Mouse (Mus musculus) stomach, embryonic 16.5 days (tissue): ENCODE data around the gene Ftcd. TPM values are rescaled to one million over a fixed set of nuclear protein-coding genes. Genes with fewer than 3 reads are reported as not detected.

ENCODE experiments used
- ATAC-seq: fragments of 200-750 bp; cut with Nextera tagmentation; 2 replicates; pipeline ENCODE4 v1.8.0; 2017; ENCODE audit warnings: moderate number of reproducible peaks, moderate TSS enrichment; ENCODE audit not compliant: insufficient read depth, low FRiP score
- H3K27ac ChIP-seq: fragments of 300-500 bp; sonication (generic); 2 replicates; pipeline ENCODE4 v1.5.1; 2014; ENCODE audit warnings: low read length
- H3K27me3 ChIP-seq: fragments of 300-500 bp; sonication (generic); 2 replicates; pipeline ENCODE4 v1.6.1; 2014; ENCODE audit warnings: low read length, control low read depth, mixed read lengths; ENCODE audit not compliant: control insufficient read depth, insufficient read depth
- H3K36me3 ChIP-seq: fragments of 300-500 bp; sonication (generic); 2 replicates; pipeline ENCODE4 v1.6.1; 2014; ENCODE audit warnings: low read length; ENCODE audit not compliant: control insufficient read depth, insufficient read depth
- H3K4me1 ChIP-seq: fragments of 300-500 bp; sonication (generic); 2 replicates; pipeline ENCODE4 v1.6.1; 2014; ENCODE audit warnings: low read length, control low read depth, mixed read lengths; ENCODE audit not compliant: control insufficient read depth, insufficient read depth
- H3K4me2 ChIP-seq: fragments of 300-500 bp; sonication (generic); 2 replicates; pipeline ENCODE4 v1.6.1; 2014; ENCODE audit warnings: low read depth, low read length, mixed read lengths
- H3K4me3 ChIP-seq: fragments of 300-500 bp; sonication (generic); replicated peaks from 2 replicates; pipeline ENCODE4 v1.5.1; 2014; ENCODE audit warnings: mild to moderate bottlenecking, low read length
- H3K9ac ChIP-seq: fragments of 300-500 bp; sonication (generic); 2 replicates; pipeline ENCODE4 v1.6.1; 2014; ENCODE audit warnings: low read length
- H3K9me3 ChIP-seq: fragments of 300-500 bp; sonication (generic); replicated peaks from 2 replicates; pipeline ENCODE4 v1.6.1; 2016; ENCODE audit warnings: low read length, control low read depth; ENCODE audit not compliant: control insufficient read depth
- WGBS: fragments of 180-500 bp; shearing (Covaris S2); extraction: QIAGEN DNeasy Blood & Tissue Kit; methylation state at CpG from one replicate; pipeline ENCODE4 v1.1.7; 2014; 5-methylcytosine and 5-hydroxymethylcytosine counted together
- polyA plus RNA-seq: library from polyadenylated mRNA; unstranded; fragments of >200 nt; fragmentation: Nextera tagmentation; extraction: Ambion mirVana; gene quantifications from 2 replicates; pipeline ENCODE4 v1.2.1, GENCODE M21; 2015

The Ftcd gene
- polyA plus RNA-seq, 1 experiment from 2014 or later = 2.4 TPM

DNA sequence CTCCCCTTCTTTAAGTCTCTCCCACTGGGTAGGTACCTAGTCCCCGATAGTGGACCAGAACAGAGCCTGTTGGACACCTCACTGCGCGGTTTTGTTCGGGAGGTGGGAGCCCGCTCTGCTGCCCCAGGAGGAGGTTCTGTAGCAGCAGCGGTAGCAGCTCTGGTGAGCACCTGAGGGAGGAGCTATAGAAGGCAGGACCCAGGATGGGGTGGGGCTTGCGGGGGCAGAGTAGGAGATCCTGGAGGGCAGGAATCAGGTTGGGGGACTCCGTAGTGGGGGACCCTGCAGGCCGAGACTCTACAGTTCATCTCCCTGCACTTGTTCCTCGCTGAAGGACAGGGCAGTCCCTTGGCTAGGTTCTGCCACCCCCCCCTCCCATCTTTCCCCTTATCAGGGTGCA is 8.7 kb downstream of the Ftcd start:
- H3K4me2 ChIP-seq = peak overlapping the region; percentile 34; the same call in 1 of the 2 replicates
- WGBS = 15% methylated on average over 10 of the region's 10 CpGs
- ATAC-seq = no peak
- no peak overlapping the region for H3K9ac ChIP-seq
- no peak overlapping the region for H3K27ac ChIP-seq
- no peaks in the 10 kb centered on the region for H3K36me3 ChIP-seq
- no peaks in the 10 kb centered on the region for H3K4me1 ChIP-seq
- H3K27me3 ChIP-seq = no peaks in the 10 kb centered on the region
- H3K4me3 ChIP-seq = no peak overlapping the region
- H3K9me3 ChIP-seq = no peaks in the 10 kb centered on the region

DNA sequence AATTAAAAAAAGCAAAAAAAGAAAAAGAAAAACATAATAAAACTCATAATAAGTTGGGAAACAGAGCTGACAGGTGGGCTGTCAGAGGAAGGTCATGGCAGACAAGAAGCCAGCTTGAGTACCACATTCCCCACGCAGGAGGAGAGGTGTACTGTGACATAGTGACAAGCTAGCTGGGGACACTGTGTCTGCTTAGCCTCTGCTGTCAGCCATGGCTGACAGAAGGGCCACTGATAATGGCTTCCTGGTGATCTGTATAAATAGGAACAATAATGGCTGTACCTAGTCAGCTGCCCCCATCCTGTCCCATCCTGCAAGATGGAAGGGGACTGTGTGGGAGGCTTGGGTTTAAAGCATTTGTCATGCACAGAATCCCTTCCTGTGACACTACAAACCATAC is 10.7 kb downstream of the Ftcd start:
- no peak for ATAC-seq
- H3K9ac ChIP-seq = no peak overlapping the region
- H3K27ac ChIP-seq = no peak overlapping the region
- H3K4me2 ChIP-seq = no peak overlapping the region
- no peaks in the 10 kb centered on the region for H3K9me3 ChIP-seq
- no peak overlapping the region for H3K4me3 ChIP-seq
- H3K27me3 ChIP-seq = no peaks in the 10 kb centered on the region
- WGBS = 25% methylated on average over 1 of the region's 1 CpGs
- H3K36me3 ChIP-seq = no peaks in the 10 kb centered on the region
- no peaks in the 10 kb centered on the region for H3K4me1 ChIP-seq

DNA sequence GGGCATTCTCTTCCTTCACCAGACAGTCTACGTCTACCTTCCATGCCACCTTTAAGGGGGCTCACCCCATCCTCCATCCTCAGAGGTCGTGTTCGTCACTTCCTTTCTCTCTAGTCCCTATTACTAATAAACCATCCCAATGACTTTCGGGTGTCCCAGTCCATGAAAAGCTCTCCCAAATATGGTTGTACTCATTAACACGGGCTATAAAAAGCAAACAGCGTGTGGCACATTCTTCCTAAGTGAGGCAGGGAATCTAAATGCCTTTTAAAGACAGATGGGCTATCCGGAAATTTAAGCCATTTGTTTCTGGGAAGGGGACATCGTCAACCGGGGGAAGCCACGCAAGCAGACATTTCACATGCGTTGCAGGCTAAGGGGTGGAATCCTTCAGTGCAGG is 14.7 kb downstream of the Ftcd start:
- Histone ChIP-seq H3K27me3 (no peaks in the 10 kb centered on the region), H3K9ac (no peak overlapping the region), H3K4me3 (no peak overlapping the region), H3K9me3 (no peaks in the 10 kb centered on the region), H3K4me1 (no peaks in the 10 kb centered on the region), H3K4me2 (no peak overlapping the region), H3K36me3 (no peaks in the 10 kb centered on the region), H3K27ac (no peak overlapping the region)
- 76% methylated on average over 11 of the region's 11 CpGs for WGBS
- ATAC-seq = no peak

DNA sequence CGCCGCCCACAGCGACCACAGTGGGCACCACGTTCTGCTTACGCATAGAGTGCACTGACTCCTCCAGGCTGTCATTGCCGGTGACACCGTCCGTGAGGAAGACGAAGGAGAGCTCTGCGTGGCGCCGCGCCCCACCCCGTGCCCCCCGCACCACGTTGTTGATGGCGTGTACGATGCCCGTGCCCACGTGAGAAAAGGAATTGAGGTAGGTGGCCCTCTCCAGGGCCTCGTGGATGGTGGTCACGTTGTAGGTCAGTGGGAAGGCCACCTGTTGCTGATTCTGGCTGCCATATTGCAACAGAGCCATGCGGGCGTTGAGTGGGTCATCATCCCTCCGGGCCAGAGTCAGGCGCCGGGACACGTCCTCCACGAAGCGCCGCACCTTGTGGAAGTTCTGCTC is 20.9 kb downstream of the Ftcd start:
- WGBS = 89% methylated on average over 31 of the region's 31 CpGs
- Histone ChIP-seq H3K27ac (no peak overlapping the region), H3K36me3 (no peaks in the 10 kb centered on the region; the same call in 1 of the 2 replicates), H3K4me3 (no peak overlapping the region), H3K9ac (no peak overlapping the region), H3K4me1 (no peaks in the 10 kb centered on the region), H3K4me2 (no peak overlapping the region), H3K27me3 (no peaks in the 10 kb centered on the region), H3K9me3 (no peaks in the 10 kb centered on the region)
- ATAC-seq = peak; percentile 15; the same call in 1 of the 2 replicates

- Histone ChIP-seq H3K9ac (no peak overlapping the region), H3K4me1 (no peaks in the 10 kb centered on the region), H3K4me3 (no peak overlapping the region), H3K4me2 (no peak overlapping the region), H3K36me3 (peaks cover 7% of the 10 kb centered on the region), H3K9me3 (no peaks in the 10 kb centered on the region), H3K27ac (no peak overlapping the region), H3K27me3 (no peaks in the 10 kb centered on the region)
- 69% methylated on average over 3 of the region's 3 CpGs for WGBS
- no peak for ATAC-seq
Observed at GRCm38 (mm10) chr10:76602690-76603089, 27.2 kb downstream of the Ftcd start.

DNA sequence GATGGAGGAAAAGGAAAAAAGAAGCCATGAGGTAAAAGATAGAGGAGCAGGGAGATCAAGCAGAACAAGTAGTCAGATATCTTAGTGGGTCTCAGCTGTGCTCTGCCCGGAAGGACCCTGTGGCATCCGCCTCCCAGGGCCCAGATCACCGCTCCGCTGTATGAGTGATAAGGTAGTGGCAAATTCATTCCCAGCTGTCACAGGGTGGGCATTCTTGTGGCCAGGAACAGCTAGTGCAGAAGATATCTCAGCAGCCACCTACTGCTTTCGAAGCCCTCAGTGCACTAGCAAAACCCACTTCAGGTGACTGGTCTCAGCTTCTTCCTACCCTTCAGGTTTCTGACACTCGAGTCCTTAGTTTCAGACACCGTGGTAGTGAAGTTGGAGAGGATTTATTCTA is 37.0 kb downstream of the Ftcd start:
- Histone ChIP-seq H3K4me3 (no peak overlapping the region), H3K36me3 (peaks cover 16% of the 10 kb centered on the region), H3K27ac (no peak overlapping the region), H3K27me3 (no peaks in the 10 kb centered on the region), H3K4me1 (no peaks in the 10 kb centered on the region), H3K9ac (no peak overlapping the region), H3K9me3 (no peaks in the 10 kb centered on the region), H3K4me2 (no peak overlapping the region)
- 65% methylated on average over 7 of the region's 7 CpGs for WGBS
- no peak for ATAC-seq

DNA sequence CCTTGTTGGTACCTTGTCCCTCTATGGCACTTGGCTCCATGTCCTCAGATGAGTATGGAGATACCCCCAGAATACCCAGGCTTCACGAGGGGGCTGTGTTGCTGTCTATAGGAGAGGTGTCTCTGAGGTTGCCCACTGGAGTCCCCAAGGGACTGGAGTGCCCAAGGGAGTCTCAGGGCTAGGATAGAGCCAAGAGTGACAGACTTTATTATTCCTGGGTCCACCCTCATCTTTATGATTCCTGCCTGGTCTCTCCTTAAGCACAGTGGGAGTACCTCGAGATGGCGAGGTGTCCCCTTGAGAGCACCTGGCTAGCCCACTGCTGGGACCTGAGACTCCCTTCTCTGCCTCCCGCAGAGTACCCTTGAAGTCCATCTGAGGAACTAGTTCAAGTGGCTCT is 47.0 kb downstream of the Ftcd start:
- peak overlapping the region; percentile 88 for H3K9ac ChIP-seq
- no peak for ATAC-seq
- H3K9me3 ChIP-seq = no peaks in the 10 kb centered on the region
- WGBS = 61% methylated on average over 4 of the region's 4 CpGs
- peak overlapping the region; percentile 79 for H3K27ac ChIP-seq
- H3K36me3 ChIP-seq = no peaks in the 10 kb centered on the region
- no peaks in the 10 kb centered on the region for H3K27me3 ChIP-seq
- H3K4me3 ChIP-seq = peak overlapping the region; percentile 67
- H3K4me1 ChIP-seq = peaks cover 15% of the 10 kb centered on the region
- peak overlapping the region; percentile 71 for H3K4me2 ChIP-seq

DNA sequence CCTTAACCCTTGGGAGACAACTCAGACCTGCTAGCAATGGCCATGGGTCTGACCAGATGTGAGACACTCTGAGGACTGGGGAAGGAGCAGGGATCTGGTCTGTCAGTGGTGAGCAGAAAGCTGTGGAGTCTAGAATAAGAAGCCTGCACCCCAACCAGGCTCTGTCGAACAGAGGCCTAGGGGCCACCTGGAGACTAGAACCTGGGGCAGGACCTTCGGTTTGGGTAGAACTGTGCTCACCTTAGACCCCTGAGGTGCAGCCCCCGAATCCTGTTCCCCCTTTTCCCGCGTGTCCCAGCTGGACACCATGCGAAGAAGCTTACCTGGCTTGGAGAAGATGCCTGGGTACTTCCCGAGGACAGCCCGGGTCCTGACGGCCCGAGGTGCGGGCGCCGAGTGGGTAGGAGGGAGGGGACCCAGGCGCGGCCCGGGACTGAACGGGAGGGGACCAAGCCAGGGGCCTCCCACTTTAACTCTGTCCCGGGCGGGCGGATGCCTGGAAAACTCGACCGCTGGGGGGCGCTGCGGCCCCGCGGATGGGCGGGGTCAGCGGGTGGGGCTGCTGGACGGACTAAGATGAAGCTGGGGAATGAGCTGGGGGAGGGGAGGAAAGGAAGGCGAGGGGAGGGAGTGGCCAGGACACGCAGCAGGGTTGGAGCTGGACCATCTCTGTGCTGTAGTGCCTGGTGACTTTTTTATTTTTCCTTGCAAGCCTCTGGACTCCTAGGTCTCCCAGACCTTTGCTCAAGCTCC is 47.7 kb downstream of the Ftcd start, which contains the start of gene Col6a2:
Gene Col6a2, minus strand, starts transcription at position 703 of the 753 bp plus-strand sequence.
- 2% methylated on average over 31 of the region's 31 CpGs for WGBS

DNA sequence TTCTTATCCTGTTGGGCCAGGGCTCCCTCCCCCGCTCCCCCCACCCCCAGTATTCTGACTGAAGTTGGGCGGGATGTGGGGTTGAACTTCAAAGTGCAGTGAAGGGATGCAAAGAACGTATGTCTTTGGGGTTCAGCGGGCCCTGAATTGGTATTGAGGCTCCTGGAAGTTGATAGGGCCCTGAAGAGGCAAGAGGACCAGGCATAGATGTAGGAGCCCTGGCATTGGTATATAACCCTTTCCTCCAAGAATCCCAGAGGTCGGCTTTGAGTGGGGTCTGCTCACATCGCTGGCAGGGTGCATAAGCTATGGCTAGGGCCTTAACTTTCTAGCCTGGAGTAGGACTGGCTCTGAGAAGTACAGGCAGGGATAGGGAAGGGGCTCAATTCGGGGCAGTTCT is 48.3 kb downstream of the Ftcd start:
- Histone ChIP-seq H3K4me3 (peak overlapping the region; percentile 67; the same call in 1 of the 2 replicates), H3K9me3 (no peaks in the 10 kb centered on the region), H3K4me2 (peak overlapping the region; percentile 71), H3K9ac (peak overlapping the region; percentile 48), H3K27ac (peak overlapping the region; percentile 90), H3K36me3 (no peaks in the 10 kb centered on the region), H3K27me3 (no peaks in the 10 kb centered on the region), H3K4me1 (peaks cover 15% of the 10 kb centered on the region)
- no peak for ATAC-seq
- 16% methylated on average over 7 of the region's 7 CpGs for WGBS

More for the DNA sequence above, 47.7 kb downstream of the Ftcd start, which contains the start of gene Col6a2:
- Histone ChIP-seq H3K9me3 (no peaks in the 10 kb centered on the region), H3K9ac (peak within 1 kb of the TSS; percentile 88), H3K4me1 (peaks cover 15% of the 10 kb centered on the region), H3K36me3 (no peaks in the 10 kb centered on the region), H3K4me3 (peak within 1 kb of the TSS; percentile 67), H3K4me2 (peak within 1 kb of the TSS; percentile 71), H3K27ac (peak within 1 kb of the TSS; percentile 90), H3K27me3 (no peaks in the 10 kb centered on the region)
- ATAC-seq = peak; percentile 95
